In the genomic region with DNA sequence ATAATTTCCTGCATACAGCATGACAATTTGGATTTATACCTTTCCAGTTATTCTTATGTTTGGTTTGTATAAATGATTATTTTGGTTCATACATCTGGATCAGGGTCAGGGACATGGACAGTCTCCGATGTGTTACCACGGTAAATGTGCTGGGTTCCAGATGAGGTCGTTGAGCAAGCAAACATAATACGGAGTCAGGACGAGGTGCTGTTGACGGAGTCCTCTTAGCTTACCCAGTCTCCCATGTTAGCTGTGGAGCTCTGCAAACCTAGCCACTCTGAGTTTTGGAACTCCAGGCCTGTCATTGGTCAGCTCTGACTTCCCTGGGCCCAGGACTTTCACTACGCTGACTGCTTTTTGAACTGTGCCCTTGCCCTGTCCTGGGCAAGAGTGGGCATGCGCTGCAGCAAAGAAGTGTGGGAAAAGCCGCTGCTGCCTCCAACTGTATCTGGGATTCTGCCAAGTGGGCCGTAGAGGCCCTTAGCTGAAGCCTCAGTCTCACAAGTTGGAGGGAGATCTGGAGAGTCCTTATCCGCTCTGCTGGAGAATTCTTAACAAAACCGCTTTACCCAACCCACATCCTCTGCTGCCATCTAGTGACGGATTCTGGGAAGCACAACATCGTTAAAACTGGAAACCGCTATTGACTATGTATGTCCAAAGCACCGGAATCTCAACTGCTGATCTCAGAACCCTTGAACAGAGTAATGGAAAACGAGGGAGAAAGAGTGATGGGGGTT, we compare ENCODE assay signal across 8 mouse cellular contexts.
DNase-seq lines count a peak whose midpoint lies in the region; ATAC-seq lines count a peak whose summit lies in the region.
"Had no signal": no experiment of that assay in that cellular context is flagged by ENCODE, and none has a peak within 500 bp of the region (broad histone marks: within the 10 kb centered on the region; RNA-seq: fewer than 3 reads in every experiment).

No protein-coding gene starts in this region.

- no peak overlapping the region for H3K9ac ChIP-seq in midbrain, embryonic 12.5 days (replicated peaks)
- no peak overlapping the region for H3K9ac ChIP-seq in stomach, embryonic 16.5 days (ENCODE audit: low read length)

- intact Hi-C loops in left cerebral cortex, postnatal 25 days (cut with DNase I): loop anchor here (2.0 to 5.0 kb wide), 3 partner anchors 57 to 1260 kb away; no protein-coding TSS in a partner anchor

- no peak overlapping the region for H3K27ac ChIP-seq in midbrain, embryonic 12.5 days (replicated peaks)
- H3K27ac ChIP-seq in stomach, embryonic 16.5 days (ENCODE audit: low read length): no peak overlapping the region

- no peaks in the 10 kb centered on the region for H3K9me3 ChIP-seq in midbrain, embryonic 12.5 days
- H3K9me3 ChIP-seq in stomach, embryonic 16.5 days (replicated peaks; ENCODE audit: control insufficient read depth, low read length): no peaks in the 10 kb centered on the region

- H3K4me3 ChIP-seq in midbrain, embryonic 12.5 days: no peak overlapping the region
- no peak overlapping the region for H3K4me3 ChIP-seq in stomach, embryonic 16.5 days (replicated peaks; ENCODE audit: low read length)
- H3K4me3 ChIP-seq: myocyte had no signal

- H3K36me3 ChIP-seq in midbrain, embryonic 12.5 days: no peaks in the 10 kb centered on the region
- H3K36me3 ChIP-seq in stomach, embryonic 16.5 days (ENCODE audit: control insufficient read depth, insufficient read depth, low read length): no peaks in the 10 kb centered on the region

- H3K27me3 ChIP-seq in midbrain, embryonic 12.5 days: no peaks in the 10 kb centered on the region
- no peaks in the 10 kb centered on the region for H3K27me3 ChIP-seq in stomach, embryonic 16.5 days (ENCODE audit: control insufficient read depth, insufficient read depth, low read length)

- peak; percentile 30; the same call in 1 of the 2 replicates for ATAC-seq in midbrain, embryonic 12.5 days (ENCODE audit: low FRiP score, low read depth)
- peak; percentile 40; the same call in 1 of the 2 replicates for ATAC-seq in stomach, embryonic 16.5 days (ENCODE audit: insufficient read depth, low FRiP score)

- H3K4me1 ChIP-seq in midbrain, embryonic 12.5 days: no peaks in the 10 kb centered on the region
- no peaks in the 10 kb centered on the region for H3K4me1 ChIP-seq in stomach, embryonic 16.5 days (ENCODE audit: control insufficient read depth, insufficient read depth, low read length)

- WGBS in midbrain, embryonic 12.5 days: 62% methylated on average over 17 of the region's 17 CpGs
- WGBS in stomach, embryonic 16.5 days: 63% methylated on average over 17 of the region's 17 CpGs

- no peak overlapping the region for H3K4me2 ChIP-seq in midbrain, embryonic 12.5 days (replicated peaks)
- no peak overlapping the region for H3K4me2 ChIP-seq in stomach, embryonic 16.5 days (ENCODE audit: low read depth, low read length)

- DNase-seq in adrenal gland, postnatal 36 days: peak; percentile 56 to 71
- peak; percentile 79 for DNase-seq in embryo, embryonic 11.5 days (ENCODE audit: low read depth, low spot score)
- DNase-seq in heart, adult 18-20 months: peak; percentile 46 to 85
- DNase-seq in kidney, adult 18-20 months: peak; percentile 77
- DNase-seq in left cerebral cortex, postnatal 25 days (ENCODE audit: low spot score in 2 of 2): peak; percentile 59 to 81
